Mouse (Mus musculus) stomach, postnatal 0 days (tissue): Measurements from ENCODE around the gene Atp5g1.

ENCODE experiments used
- CTCF ChIP-seq: IDR thresholded peaks from 2 replicates; pipeline ENCODE4 v1.5.1; 2016; ENCODE audit warnings: antibody characterized with exemption, low read depth, mild to moderate bottlenecking, moderate library complexity
- EP300 ChIP-seq: optimal IDR thresholded peaks from 2 replicates; pipeline ENCODE3; 2016; ENCODE audit warnings: antibody characterized with exemption

DNA sequence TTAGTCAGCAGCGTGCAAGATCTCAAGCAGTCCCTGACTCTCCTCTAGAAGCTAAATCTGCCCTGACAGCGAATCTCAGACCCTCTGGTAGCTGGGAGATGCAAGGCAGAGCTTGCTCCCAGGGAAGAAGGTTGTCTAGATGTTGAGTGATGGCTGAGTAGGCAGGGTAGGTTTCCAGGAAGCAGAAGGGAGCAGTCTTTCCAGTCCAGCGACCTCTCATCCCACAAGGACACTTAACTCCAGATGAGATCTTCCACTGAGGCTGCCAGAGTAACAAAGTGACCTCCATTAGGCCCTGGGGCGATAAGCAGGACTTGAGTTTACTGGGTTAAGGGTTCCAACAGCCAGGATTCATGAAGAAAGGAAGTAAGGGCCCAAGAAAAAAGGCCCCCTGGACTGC lies 54.8 kb downstream of the Atp5g1 start:
- TF ChIP-seq CTCF (no peak), EP300 (no peak)
